Mouse (Mus musculus) spleen, postnatal 4 days (tissue): ENCODE measurements around the gene Npw.
A peak's percentile ranks its signal among the peaks of the same experiment; 100 is the strongest.

Experiments used
- DNase-seq, 2 experiments: peaks; one replicate each; pipeline ENCODE4 v3.0.0; 2022; ENCODE audit warnings: low spot score in 2 of 2

The Npw gene

DNA sequence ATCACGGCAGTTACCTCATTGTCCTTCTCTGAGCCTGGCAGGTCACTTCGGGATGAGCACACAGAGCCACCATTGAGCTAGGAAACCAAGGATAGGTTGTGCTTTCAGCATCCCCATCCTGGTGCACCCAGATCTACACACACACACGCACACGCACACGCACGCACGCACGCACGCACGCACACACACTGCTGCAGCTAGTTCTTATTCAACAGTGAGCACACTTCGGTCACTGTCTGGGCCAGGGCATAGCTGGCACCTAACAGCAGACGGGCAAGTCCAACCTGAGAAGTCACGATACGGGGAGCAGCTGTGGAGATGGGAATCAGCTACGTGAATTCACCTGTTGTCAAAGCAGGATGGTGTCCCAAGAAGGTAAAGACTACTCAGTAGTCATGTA, 17.7 kb downstream of the Npw start:
- DNase-seq: no peak

DNA sequence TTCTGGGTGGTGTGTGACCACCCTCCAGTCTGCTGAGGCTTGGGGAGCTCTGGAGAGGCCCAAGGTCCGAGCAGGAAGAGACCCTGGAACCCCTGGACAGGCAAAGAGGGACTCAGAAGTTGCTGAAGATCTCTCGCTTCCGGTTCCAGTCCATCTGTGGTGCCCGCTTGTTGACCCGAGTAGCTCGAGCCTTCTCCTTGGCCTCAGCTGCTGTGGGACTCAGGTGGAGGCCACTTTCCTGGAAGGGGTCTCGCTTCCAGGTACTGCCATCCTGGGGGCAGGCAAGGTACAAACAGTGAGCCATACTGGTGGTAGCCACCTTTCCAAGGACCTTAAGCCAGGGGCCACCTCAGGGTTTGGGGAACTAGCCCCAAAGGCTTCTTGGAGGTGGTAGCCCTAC, 18.1 kb downstream of the Npw start:
- DNase-seq: no peak

DNA sequence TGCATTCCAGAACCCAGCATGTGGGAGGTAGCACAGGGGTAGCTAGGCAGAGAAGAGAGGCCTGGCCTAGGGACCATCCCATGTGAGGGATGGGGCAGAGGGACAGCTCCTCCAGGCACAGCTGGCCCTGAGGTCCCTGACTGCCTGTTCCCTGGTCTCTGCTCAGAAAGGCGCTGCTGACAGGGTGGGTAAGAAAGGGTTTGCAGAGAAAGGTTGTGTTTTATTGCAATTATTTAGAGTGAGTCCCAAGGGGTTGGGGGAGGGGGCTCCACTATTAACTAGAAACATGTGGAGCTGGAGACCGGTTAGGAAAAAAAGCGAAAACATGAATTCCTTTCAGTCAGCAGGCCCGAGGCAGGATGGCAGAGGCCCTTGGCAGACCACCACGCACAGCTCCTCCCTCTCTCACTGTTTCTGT, 18.7 kb downstream of the Npw start:
- DNase-seq: no peak

DNA sequence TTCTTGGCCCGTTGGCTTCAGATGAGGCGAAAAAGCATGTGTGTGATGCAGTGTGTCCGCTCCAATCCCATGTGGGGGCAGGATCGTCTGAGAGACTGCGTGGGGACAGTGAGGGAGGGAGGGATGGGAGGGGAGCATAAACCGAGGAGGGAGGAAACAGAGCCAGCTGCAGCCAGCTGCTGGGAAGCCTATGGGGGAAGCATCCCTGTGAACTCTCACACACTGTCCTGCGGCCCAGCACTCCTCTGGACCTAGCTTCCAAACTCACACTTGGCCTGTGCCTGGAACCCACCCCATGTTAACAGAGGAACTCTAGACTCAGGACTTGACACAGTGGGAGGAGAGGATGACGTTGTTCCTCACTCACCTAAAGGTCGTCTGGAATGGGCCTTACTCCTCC, 19.4 kb downstream of the Npw start:
- no peak for DNase-seq

DNA sequence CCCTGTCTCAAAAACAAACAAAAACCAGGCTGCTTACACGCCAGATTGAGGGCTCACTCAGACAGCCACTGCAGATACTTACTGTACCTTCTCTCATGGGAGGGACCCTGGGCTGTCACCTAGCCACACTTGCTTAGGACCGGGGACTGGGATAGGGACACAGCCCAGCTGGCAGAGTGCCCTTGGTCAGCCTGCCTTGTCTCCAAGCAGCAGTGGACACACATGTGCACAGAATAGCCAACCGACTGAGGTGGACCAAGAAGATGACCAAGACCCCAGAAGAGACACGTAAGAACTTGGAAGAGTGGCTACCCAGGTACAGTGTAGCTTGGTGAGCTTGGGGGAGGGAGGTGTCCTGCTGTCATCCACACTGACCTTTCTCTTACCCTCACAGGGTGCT, 20.0 kb downstream of the Npw start:
- DNase-seq: no peak

DNA sequence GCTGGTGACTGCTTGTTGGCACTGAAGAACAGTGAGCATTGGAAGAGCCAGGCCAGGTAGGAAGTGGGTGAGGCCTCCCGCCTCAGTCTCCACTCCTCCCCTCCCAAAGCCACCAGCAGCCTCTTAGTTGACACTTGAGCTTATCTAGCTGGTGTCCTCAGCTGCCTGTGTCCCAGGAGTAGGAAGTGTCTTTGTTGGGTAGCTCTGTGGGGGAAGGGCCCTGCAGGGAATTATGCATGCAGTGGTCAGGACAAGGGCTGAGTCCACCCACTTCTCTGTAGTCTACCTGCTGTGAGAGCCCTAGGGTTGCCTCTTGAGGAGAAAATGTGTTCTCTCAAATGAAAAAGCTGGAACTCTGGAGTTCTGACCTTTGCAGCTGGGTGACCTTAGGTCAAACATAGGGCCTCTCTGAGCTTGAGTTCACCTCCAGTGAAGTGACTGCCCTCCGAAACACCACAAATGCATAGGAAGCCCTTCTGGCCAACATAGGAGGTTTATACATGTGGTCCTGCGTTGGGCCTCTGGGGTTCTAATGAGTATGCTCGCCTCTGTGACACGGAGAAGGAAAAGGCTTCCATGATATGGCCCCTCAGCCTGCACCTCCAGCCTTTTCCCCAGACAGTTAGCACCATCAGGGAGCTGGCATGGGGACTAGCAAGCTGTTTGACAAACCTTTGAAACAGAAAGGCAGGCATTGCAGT, 21.3 kb downstream of the Npw start:
- no peak for DNase-seq

DNA sequence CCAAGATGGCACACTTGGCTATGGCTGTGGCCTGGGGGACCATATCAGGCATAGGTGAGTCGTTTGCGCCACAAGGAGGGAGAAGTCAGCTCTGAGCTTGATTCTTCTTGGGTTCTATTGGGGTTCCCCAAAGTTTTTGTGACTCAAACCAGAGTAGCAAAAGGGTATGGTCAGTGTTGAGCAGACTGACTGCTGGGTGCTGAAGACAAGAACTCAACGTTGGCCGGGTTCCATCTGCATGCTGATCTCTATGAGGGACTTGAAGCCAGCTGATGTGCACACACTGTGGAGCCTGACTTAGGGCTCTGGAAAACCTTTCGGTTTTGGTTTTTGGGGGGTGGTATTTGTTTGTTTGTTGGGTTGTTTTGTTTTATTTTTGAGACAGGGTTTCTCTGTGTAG, 22.6 kb downstream of the Npw start:
- no peak for DNase-seq

DNA sequence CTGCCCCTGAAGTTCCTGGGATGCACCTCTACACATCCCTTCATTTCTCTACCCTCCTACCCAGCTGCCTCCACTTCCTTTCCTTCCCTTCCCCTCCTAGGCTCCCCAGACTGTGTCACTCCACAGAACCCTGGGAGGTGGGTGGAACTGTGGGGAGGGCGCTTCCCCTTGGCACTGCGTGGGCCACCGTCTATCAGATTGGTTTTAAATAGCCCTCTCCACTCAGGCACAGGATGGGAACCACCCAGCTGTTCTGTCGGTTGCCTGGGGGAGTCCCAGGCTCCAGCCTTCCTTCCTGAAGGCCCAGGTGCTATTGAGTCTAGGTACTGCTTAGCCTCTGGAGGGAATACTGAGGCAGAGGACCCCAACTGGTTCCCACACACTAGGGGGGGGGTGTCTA, 23.2 kb downstream of the Npw start:
- no peak for DNase-seq

DNA sequence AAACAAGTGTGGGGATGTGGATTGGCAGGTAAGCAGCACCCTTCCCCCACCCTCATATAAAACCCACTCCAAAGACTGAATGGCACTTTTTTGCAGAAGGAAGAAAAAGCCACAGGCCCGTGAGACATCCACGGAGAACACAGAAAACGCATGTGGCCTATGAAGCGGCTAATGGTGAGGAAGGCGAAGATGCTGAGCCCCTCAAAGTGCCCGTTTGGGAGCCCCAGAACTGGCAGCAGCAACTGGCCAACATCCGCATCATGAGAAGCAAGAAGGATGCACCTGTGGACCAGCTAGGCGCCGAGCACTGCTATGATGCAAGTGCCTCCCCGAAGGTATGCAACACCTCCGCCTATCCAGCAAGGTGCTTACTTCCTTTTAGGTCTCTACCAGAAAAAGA, 24.4 kb downstream of the Npw start:
- DNase-seq: no peak

DNA sequence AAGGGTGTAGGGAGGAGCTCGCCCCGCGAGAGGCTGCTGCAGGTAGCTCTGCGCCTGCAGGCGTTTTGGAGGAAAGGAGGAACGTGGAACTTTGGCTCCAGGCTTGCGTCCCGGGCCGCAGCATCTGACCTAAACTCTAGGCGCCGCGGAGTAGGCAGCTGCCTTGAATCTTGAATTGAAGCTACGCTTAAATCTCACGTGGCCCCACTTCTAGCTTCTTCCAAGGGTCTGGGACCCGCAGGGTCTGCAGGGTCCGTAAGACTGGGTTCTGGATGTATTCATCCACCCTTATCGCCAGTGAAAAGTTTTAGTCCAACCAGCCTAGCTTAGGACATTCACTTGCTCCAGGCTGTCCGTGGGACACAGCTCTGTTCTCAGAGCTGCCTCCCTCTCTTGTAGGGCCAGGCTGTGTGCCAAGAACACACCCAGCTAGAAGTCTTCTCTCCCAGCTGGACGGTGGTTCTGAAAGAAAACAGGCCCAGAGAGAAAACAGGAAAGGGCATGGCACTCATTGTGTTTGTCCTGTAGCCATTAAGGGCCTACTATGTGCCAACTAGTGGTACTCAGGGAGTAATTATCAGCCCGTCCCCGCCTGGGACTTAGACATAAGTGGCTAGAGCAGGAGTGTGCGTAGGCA, 25.3 kb downstream of the Npw start:
- DNase-seq: peak in 1 of 2 experiments; percentile 69

DNA sequence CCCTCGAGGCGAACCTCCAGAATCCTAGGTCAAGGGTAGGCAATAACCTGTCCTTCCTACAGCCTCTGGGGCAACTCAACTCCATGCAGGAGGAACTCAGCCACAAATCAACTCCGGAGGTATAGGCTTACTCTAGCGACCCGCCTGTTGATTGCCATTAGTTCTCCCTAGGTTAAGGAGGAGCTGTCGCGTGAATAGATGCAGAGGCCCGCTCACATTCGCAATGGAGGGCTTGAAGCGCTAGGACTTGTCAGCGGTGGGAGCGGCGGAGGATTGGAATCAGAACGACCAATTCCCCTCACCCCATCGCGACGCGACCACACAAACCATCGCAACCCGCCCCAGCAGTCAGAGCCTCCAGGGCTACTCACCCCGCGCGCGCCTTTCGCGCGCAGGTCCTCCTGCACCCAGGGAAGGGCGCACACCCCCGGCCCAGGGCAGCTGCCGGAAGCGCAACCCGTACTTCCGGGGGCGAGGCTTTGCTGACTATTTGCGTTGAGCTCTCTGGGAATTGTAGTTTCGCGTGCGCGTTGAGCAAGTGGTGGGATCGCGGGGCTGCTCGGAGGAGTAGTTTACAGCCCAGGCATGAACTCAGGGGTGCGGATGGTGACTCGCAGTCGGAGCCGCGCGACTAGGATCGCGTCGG, 26.0 kb downstream of the Npw start, which contains the start of the genes Tsc2 and Nthl1:
Gene Tsc2, minus strand, starts transcription at position 464 of the 646 bp plus-strand sequence.
Gene Nthl1, plus strand, starts transcription at position 514 of the 646 bp plus-strand sequence.
- peak; percentile 76 to 88 for DNase-seq

DNA sequence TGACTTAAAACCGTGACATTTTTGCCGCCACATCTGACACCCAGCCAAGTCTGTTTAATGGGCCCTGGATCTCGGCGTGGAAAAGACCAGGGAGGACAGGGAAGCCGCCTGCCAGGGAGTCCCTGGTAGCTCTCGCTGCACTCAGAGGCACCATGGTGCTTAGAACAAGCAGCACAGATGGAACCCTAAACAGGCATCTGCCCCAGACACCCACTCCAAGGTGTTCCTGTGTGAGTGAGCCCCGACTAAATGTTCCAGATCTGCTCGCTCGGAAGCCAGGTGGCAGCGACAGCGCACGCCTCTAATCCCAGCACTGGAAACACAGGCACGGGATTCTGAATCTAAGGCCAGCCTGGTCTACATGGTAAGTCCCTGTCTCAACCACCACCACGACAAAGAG, 28.2 kb downstream of the Npw start:
- DNase-seq: no peak

DNA sequence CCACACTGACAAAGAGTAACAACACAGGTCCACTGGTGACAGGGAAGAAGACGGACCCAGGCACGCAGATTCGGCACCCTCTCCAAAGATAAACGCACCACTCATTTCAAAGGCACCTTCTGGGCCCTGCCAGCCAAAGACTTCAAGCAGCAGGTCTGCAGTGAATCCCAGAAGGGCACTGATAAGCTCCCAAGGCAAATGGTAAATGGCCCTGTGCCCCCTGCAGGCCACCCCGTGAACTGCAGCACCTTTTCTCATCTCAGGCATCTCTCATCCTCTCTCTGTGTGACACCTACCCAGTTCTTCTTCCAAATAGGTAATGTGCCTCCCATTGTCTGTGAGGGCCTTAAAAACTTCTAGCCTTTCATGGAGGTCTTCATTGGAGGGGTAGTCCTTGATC, 29.6 kb downstream of the Npw start:
- DNase-seq: peak; percentile 83 to 94

DNA sequence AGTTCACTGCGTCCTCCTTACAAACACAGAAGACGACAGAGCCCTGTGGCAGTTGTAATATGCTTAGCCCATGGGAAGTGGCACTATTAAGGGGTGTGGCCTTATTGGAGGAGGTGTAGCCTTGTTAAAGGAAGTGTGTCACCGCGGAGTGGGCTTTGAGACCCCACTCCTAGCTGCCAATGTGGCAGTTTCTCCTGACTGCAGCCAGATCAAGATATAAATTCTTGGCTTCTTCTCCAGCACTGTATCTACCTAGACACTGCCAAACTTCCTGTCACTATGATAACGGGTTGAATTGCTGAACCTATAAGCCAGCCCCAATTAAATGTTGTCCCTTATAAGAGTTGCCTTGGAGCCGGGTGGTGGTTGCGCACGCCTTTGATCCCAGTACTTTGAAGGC, 32.8 kb downstream of the Npw start:
- DNase-seq: no peak

DNA sequence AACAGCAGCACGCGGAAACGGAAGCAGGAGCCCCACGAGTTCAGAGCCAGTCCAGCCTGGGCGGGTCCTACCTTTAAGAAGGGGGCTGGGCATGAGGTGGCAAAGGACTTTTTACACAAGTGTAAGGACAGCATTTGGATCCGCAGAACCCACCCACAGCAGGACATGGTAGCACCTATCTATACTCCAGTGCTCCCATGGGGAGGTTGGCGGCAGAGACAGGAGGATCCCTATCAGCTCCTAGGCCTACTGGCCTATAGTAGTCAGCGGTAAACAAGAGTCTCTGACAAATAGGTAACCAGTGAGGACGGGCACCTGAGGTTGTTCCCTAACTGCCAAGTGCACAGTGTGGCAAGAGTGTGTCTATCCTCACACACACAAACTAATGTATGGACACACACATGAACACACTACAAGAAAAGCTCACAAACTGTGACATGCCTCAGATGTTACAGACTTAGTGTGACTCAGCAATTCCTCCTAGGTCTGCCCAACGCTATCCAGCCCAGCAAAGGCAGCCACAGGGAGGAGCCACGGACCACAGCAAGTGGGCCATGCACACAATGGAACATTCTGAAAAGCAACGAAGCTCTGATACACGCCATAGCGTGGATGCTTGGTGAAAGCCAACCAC, 40.6 kb downstream of the Npw start:
- DNase-seq: peak in 1 of 2 experiments; percentile 58

DNA sequence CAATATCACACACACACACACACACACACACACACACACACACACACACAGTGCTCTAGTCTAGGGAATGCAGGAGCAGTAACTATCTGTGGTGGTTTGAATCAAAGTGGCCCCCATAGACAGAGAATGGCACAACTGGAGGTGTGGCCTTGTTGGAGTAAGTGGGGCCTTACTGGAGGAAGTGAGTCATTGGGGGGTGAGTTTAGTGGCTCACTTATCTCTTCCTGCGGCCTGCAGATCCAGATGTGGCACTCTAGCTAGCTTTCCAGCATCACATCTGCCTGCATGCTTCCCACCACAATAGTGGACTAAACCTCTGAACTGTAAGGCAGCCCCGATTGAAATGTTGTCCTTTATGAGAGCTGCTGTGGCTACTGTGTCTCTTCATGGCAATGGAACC, 47.5 kb downstream of the Npw start:
- no peak for DNase-seq

DNA sequence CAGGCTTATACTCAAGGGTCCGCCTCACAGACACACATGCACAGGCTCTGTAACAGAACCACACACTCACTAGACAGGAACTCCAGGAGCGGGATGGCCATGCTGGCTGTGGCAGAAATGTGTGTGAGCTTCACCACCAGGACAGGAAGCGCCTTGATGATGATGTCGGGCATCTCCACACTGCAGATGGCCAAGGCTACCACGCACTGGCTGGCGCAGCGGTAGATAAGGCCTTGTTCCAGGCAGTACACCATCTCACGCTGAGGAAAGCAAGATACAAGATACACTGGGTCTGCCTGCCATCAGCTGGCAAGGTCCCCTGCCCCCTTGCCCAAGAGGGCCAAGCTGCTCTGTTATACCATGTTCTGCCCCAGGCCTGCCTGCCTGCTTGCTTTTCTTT, 49.4 kb downstream of the Npw start:
- DNase-seq: peak; percentile 66 to 75

DNA sequence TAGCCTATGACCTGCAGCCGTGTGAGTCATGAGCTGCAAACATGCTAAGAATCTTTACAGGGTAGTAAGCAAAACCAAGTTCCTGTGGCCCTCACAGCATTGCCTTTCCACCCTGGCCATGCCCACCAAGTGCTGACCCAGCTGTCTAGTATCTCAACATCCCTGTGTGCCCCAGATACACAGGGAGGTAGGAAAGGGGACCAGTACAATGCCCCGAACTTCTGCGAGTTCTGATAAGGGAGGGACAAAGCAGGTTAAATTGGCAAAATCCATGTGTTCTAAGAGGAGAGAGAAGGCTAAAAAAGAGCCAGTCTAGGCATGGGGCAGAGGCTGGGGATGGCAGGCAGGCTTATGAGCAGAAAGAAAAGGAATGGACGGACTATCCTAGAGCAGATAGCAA, 49.9 kb downstream of the Npw start:
- no peak for DNase-seq
